Mouse (Mus musculus) megakaryocyte progenitor cell, adult 5-6 weeks (primary cell): ENCODE data around the gene Olfr1375. TPM values are rescaled to one million over a fixed set of nuclear protein-coding genes. Genes with fewer than 3 reads are reported as not detected.

Source experiments
- total RNA-seq, 2 experiments: library from RNA; stranded (forward) in 1 of 2; stranded (reverse) in 1 of 2; fragments of 157-497, 149-512 nt in 1 of 2; fragments of 200-1000 nt in 1 of 2; gene quantifications; 2 replicates each; pipeline versions ENCODE4 v1.2.3 to v1.2.4; 2015 to 2017

Gene Olfr1375
- total RNA-seq, 2 experiments from 2014 or later: not detected

Other genes with a start within 250 kb of the Olfr1375 start
- 0.66 and 1.0 TPM in 2 replicates for gene Zfp354c, start 220.4 kb upstream of the Olfr1375 start, total RNA-seq (2015)
- 0.50 and 1.1 TPM in 2 replicates for gene Zfp354c, start 220.4 kb upstream of the Olfr1375 start, total RNA-seq (2017)
- gene Zfp879, start 206.6 kb upstream of the Olfr1375 start, total RNA-seq (2015): 0.10 TPM in 1 of 2 replicates, not detected in the other
- 0.17 TPM in 1 of 2 replicates, not detected in the other for gene Zfp879, start 206.6 kb upstream of the Olfr1375 start, total RNA-seq (2017)
- not detected in 2 replicates for gene Grm6, start 197.4 kb upstream of the Olfr1375 start, total RNA-seq (2015)
- gene Grm6, start 197.4 kb upstream of the Olfr1375 start, total RNA-seq (2017): not detected in 2 replicates
- not detected in 2 replicates for gene Zfp454, start 160.5 kb upstream of the Olfr1375 start, total RNA-seq (2015)
- not detected in 2 replicates for gene Zfp454, start 160.5 kb upstream of the Olfr1375 start, total RNA-seq (2017)
- gene Zfp2, start 131.9 kb upstream of the Olfr1375 start, total RNA-seq (2015): 1.8 and 3.8 TPM in 2 replicates
- 0.68 and 0.96 TPM in 2 replicates for gene Zfp2, start 131.9 kb upstream of the Olfr1375 start, total RNA-seq (2017)
- gene Zfp354b, start 116.5 kb upstream of the Olfr1375 start, total RNA-seq (2015): 0.10 TPM in 1 of 2 replicates, not detected in the other
- gene Zfp354b, start 116.5 kb upstream of the Olfr1375 start, total RNA-seq (2017): 0.27 TPM in 1 of 2 replicates, not detected in the other
- not detected in 2 replicates for gene 4933414I15Rik, start 104.3 kb upstream of the Olfr1375 start, total RNA-seq (2015)
- not detected in 2 replicates for gene 4933414I15Rik, start 104.3 kb upstream of the Olfr1375 start, total RNA-seq (2017)
- gene Prop1, start 94.3 kb upstream of the Olfr1375 start, total RNA-seq (2015): not detected in 2 replicates
- not detected in 2 replicates for gene Prop1, start 94.3 kb upstream of the Olfr1375 start, total RNA-seq (2017)
- gene Olfr1378, start 81.6 kb upstream of the Olfr1375 start, total RNA-seq (2015): not detected in 2 replicates
- gene Olfr1378, start 81.6 kb upstream of the Olfr1375 start, total RNA-seq (2017): not detected in 2 replicates
- gene Olfr1377, start 66.1 kb upstream of the Olfr1375 start, total RNA-seq (2015): not detected in 2 replicates
- not detected in 2 replicates for gene Olfr1377, start 66.1 kb upstream of the Olfr1375 start, total RNA-seq (2017)
- gene Olfr51, start 44.5 kb upstream of the Olfr1375 start, total RNA-seq (2015): not detected in 2 replicates
- not detected in 2 replicates for gene Olfr51, start 44.5 kb upstream of the Olfr1375 start, total RNA-seq (2017)
- not detected in 2 replicates for gene Olfr54, start 33.9 kb upstream of the Olfr1375 start, total RNA-seq (2015)
- gene Olfr54, start 33.9 kb upstream of the Olfr1375 start, total RNA-seq (2017): not detected in 2 replicates
- gene Zfp354a, start 11.1 kb downstream of the Olfr1375 start, total RNA-seq (2015): not detected in 2 replicates
- not detected in 2 replicates for gene Zfp354a, start 11.1 kb downstream of the Olfr1375 start, total RNA-seq (2017)
- not detected in 2 replicates for gene Gm12569, start 172.4 kb downstream of the Olfr1375 start, total RNA-seq (2015)
- not detected in 2 replicates for gene Gm12569, start 172.4 kb downstream of the Olfr1375 start, total RNA-seq (2017)
- gene Clk4, start 213.6 kb downstream of the Olfr1375 start, total RNA-seq (2015): 141 and 185 TPM in 2 replicates
- 138 and 218 TPM in 2 replicates for gene Clk4, start 213.6 kb downstream of the Olfr1375 start, total RNA-seq (2017)
- gene BC049762, start 214.9 kb downstream of the Olfr1375 start, total RNA-seq (2015): 2.3 and 2.6 TPM in 2 replicates
- 0.29 TPM in 1 of 2 replicates, not detected in the other for gene BC049762, start 214.9 kb downstream of the Olfr1375 start, total RNA-seq (2017)
- 0.02 TPM in 1 of 2 replicates, not detected in the other for gene Col23a1, start 241.8 kb downstream of the Olfr1375 start, total RNA-seq (2015)
- gene Col23a1, start 241.8 kb downstream of the Olfr1375 start, total RNA-seq (2017): 0.03 TPM in 1 of 2 replicates, not detected in the other